Comparison of ENCODE assay signal across 9 mouse cellular contexts in the genomic region with DNA sequence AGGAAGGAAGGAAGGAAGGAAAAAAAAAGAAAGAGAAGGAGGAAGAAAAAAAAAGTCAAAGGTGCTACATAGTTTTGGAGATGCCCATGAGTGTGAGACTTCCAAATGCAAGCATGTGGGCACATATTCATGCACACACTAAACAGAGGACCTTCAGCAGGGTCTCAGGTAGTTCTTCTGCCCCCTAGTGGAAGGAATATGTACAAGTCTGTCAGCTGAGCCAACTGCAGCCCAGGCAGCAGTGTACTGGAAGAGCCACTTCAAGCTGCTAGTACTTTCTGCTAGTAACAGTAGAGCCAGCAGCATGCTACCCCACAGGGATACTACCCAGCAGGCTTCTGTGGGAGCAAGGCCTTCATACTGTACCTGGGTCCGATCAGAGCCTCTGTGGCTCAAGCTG. TPM values are rescaled to one million over a fixed set of nuclear protein-coding genes. Genes with fewer than 3 reads are reported as not detected.
DNase-seq lines count a peak whose midpoint lies in the region; ATAC-seq and TF ChIP-seq lines count a peak whose summit lies in the region.
"Had no signal": no experiment of that assay in that cellular context is flagged by ENCODE, and none has a peak within 500 bp of the region (broad histone marks: within the 10 kb centered on the region; RNA-seq: fewer than 3 reads in every experiment).

No protein-coding gene starts in this region.

- H3K36me3 ChIP-seq in embryonic facial prominence, embryonic 11.5 days (replicated peaks; ENCODE audit: control insufficient read depth, insufficient read depth, low read depth, low read length), result no peaks in the 10 kb centered on the region
- H3K36me3 ChIP-seq in hindbrain, embryonic 13.5 days, result peaks cover 28% of the 10 kb centered on the region
- H3K36me3 ChIP-seq in midbrain, embryonic 10.5 days, result peaks cover 44% of the 10 kb centered on the region

- H3K9me3 ChIP-seq in embryonic facial prominence, embryonic 11.5 days (replicated peaks; ENCODE audit: control insufficient read depth, low read length), result no peaks in the 10 kb centered on the region
- H3K9me3 ChIP-seq in hindbrain, embryonic 13.5 days, result no peaks in the 10 kb centered on the region
- no peaks in the 10 kb centered on the region for H3K9me3 ChIP-seq in midbrain, embryonic 10.5 days (replicated peaks)
- H3K9me3 ChIP-seq: megakaryocyte, embryonic 14.5 days had no signal

- no peak overlapping the region for H3K27ac ChIP-seq in embryonic facial prominence, embryonic 11.5 days (replicated peaks; ENCODE audit: low read depth, low read length)
- H3K27ac ChIP-seq in hindbrain, embryonic 13.5 days, result no peak overlapping the region
- no peak overlapping the region for H3K27ac ChIP-seq in left cerebral cortex, adult 2 months
- H3K27ac ChIP-seq in midbrain, embryonic 10.5 days (replicated peaks), result no peak overlapping the region

- DNase-seq in frontal cortex, postnatal 36 days (ENCODE audit: low spot score in 2 of 2), result peak; percentile 36 to 49
- DNase-seq in frontal cortex, postnatal 10 days (ENCODE audit: low spot score in 2 of 2), result no peak
- peak; percentile 19 for DNase-seq in adrenal gland, postnatal 25 days
- peak; percentile 84 for DNase-seq in embryonic facial prominence, embryonic 11.5 days (ENCODE audit: low spot score)
- no peak for DNase-seq in left cerebral cortex, adult 2 months (ENCODE audit: extremely low spot score in 1 of 2, low spot score in 2 of 2)
- DNase-seq in midbrain, embryonic 10.5 days (ENCODE audit: low spot score), result peak; percentile 46
- DNase-seq in thymus, postnatal 10 days (ENCODE audit: low spot score in 2 of 2), result peak; percentile 40 to 77

- H3K4me3 ChIP-seq in embryonic facial prominence, embryonic 11.5 days (ENCODE audit: low read depth, low read length), result no peak overlapping the region
- H3K4me3 ChIP-seq in hindbrain, embryonic 13.5 days, result no peak overlapping the region
- H3K4me3 ChIP-seq in left cerebral cortex, adult 2 months, result no peak overlapping the region
- no peak overlapping the region for H3K4me3 ChIP-seq in midbrain, embryonic 10.5 days
- H3K4me3 ChIP-seq: megakaryocyte, embryonic 14.5 days had no signal

- H3K4me1 ChIP-seq in embryonic facial prominence, embryonic 11.5 days (ENCODE audit: control insufficient read depth, insufficient read depth, low read length), result no peaks in the 10 kb centered on the region
- H3K4me1 ChIP-seq in hindbrain, embryonic 13.5 days (replicated peaks), result no peaks in the 10 kb centered on the region
- H3K4me1 ChIP-seq in midbrain, embryonic 10.5 days, result no peaks in the 10 kb centered on the region

- peak; percentile 56; the same call in 1 of the 2 replicates for ATAC-seq in embryonic facial prominence, embryonic 11.5 days (replicated peaks; ENCODE audit: insufficient number of reproducible peaks, low FRiP score, low TSS enrichment, low read depth)
- ATAC-seq in hindbrain, embryonic 13.5 days (ENCODE audit: low FRiP score), result peak; percentile 73

- 63% methylated on average over 1 of the region's 1 CpGs for WGBS in embryonic facial prominence, embryonic 11.5 days
- WGBS in hindbrain, embryonic 13.5 days, result 67% methylated on average over 1 of the region's 1 CpGs
- WGBS in midbrain, embryonic 10.5 days, result 68% methylated on average over 1 of the region's 1 CpGs

- no peaks in the 10 kb centered on the region for H3K27me3 ChIP-seq in embryonic facial prominence, embryonic 11.5 days (ENCODE audit: control insufficient read depth, insufficient read depth, low read length)
- H3K27me3 ChIP-seq in hindbrain, embryonic 13.5 days, result no peaks in the 10 kb centered on the region
- no peaks in the 10 kb centered on the region for H3K27me3 ChIP-seq in midbrain, embryonic 10.5 days (ENCODE audit: low read depth, poor library complexity, severe bottlenecking)
- H3K27me3 ChIP-seq: megakaryocyte, embryonic 14.5 days had no signal

- intact Hi-C loops in left cerebral cortex, adult 2 months (cut with DNase I), result loop anchor here (1.0 to 2.0 kb wide), 2 partner anchors 45 to 73 kb away; no protein-coding TSS in a partner anchor

- peak; percentile 84 for TF ChIP-seq CTCF in left cerebral cortex, adult 2 months (IDR thresholded peaks at IDR 0.05)

- H3K9ac ChIP-seq in embryonic facial prominence, embryonic 11.5 days (replicated peaks; ENCODE audit: low read length), result no peak overlapping the region
- no peak overlapping the region for H3K9ac ChIP-seq in hindbrain, embryonic 13.5 days

- H3K4me2 ChIP-seq in embryonic facial prominence, embryonic 11.5 days (ENCODE audit: low read depth, low read length), result no peak overlapping the region
- H3K4me2 ChIP-seq in hindbrain, embryonic 13.5 days, result no peak overlapping the region

RNA-seq across cellular contexts. Expression of gene Qsox2, which starts 9.5 kb away (rescaled TPM):
- 17.5 and 19.7 TPM in 2 replicates for total RNA-seq in adrenal gland, postnatal 25 days (2021)
- polyA plus RNA-seq in embryonic facial prominence, embryonic 11.5 days (2014; fragmentation: Nextera tagmentation; extraction: Ambion mirVana), result 11.3 and 12.1 TPM in 2 replicates
- 13.2 and 13.9 TPM in 2 replicates for polyA plus RNA-seq in hindbrain, embryonic 13.5 days (2015; fragmentation: Nextera tagmentation; extraction: Ambion mirVana)
- 10 to 100 TPM; 20.4 to 23.5 TPM for total RNA-seq in left cerebral cortex, adult 2 months (2021)
- 21.0 and 21.3 TPM in 2 replicates for polyA plus RNA-seq in midbrain, embryonic 10.5 days (2016; fragmentation: Nextera tagmentation; extraction: Ambion mirVana)

RNA-seq across cellular contexts. Expression of gene Lhx3, which starts 19.7 kb away (rescaled TPM):
- 0.48 and 0.76 TPM in 2 replicates for total RNA-seq in adrenal gland, postnatal 25 days (2021)
- polyA plus RNA-seq in embryonic facial prominence, embryonic 11.5 days (2014; fragmentation: Nextera tagmentation; extraction: Ambion mirVana), result 1.3 and 3.3 TPM in 2 replicates
- 5.2 and 15.4 TPM in 2 replicates for polyA plus RNA-seq in hindbrain, embryonic 13.5 days (2015; fragmentation: Nextera tagmentation; extraction: Ambion mirVana)
- total RNA-seq in left cerebral cortex, adult 2 months (2021), result under 1 TPM; 0.27 to 0.35 TPM
- 0.35 and 0.49 TPM in 2 replicates for polyA plus RNA-seq in midbrain, embryonic 10.5 days (2016; fragmentation: Nextera tagmentation; extraction: Ambion mirVana)

Comparison
In these comparisons a context has a peak if more than half of its experiments do, and no peak if none do; other contexts are left out.
1. DNase-seq: peak in frontal cortex, postnatal 36 days (2 of 2), adrenal gland, postnatal 25 days (single experiment), embryonic facial prominence, embryonic 11.5 days (single experiment), midbrain, embryonic 10.5 days (single experiment) and thymus, postnatal 10 days (2 of 2); none in frontal cortex, postnatal 10 days (0 of 2) and left cerebral cortex, adult 2 months (0 of 2).